Mouse (Mus musculus) heart, embryonic 12.5 days (tissue): ENCODE results near the gene Rassf3. TPM values are rescaled to one million over a fixed set of nuclear protein-coding genes. Genes with fewer than 3 reads are reported as not detected.

Source experiments
- ATAC-seq: fragments of 200-750 bp; cut with Nextera tagmentation; 2 replicates; pipeline ENCODE4 v1.8.0; 2017; ENCODE audit warnings: moderate TSS enrichment, moderate library complexity; ENCODE audit not compliant: insufficient number of reproducible peaks, low FRiP score
- H3K27ac ChIP-seq: fragments of 300-500 bp; sonication (generic); 2 replicates; pipeline ENCODE4 v1.5.1; 2016; ENCODE audit warnings: mild to moderate bottlenecking, moderate library complexity; ENCODE audit not compliant: poor library complexity, severe bottlenecking
- H3K27me3 ChIP-seq: fragments of 300-500 bp; sonication (generic); replicated peaks from 2 replicates; pipeline ENCODE4 v1.6.1; 2016; ENCODE audit warnings: mild to moderate bottlenecking, moderate library complexity
- H3K36me3 ChIP-seq: fragments of 300-500 bp; sonication (generic); 2 replicates; pipeline ENCODE4 v1.6.1; 2016; ENCODE audit warnings: mild to moderate bottlenecking, moderate library complexity
- H3K4me1 ChIP-seq: fragments of 300-500 bp; sonication (generic); replicated peaks from 2 replicates; pipeline ENCODE4 v1.6.1; 2016; ENCODE audit warnings: mild to moderate bottlenecking
- H3K4me2 ChIP-seq: fragments of 300-500 bp; sonication (generic); 2 replicates; pipeline ENCODE4 v1.6.1; 2016; ENCODE audit warnings: mild to moderate bottlenecking, moderate library complexity
- H3K4me3 ChIP-seq: fragments of 300-500 bp; sonication (generic); 2 replicates; pipeline ENCODE4 v1.5.1; 2016; ENCODE audit warnings: mild to moderate bottlenecking
- H3K9ac ChIP-seq: fragments of 300-500 bp; sonication (generic); 2 replicates; pipeline ENCODE4 v1.6.1; 2016; ENCODE audit warnings: mild to moderate bottlenecking, moderate library complexity
- H3K9me3 ChIP-seq: fragments of 300-500 bp; sonication (generic); replicated peaks from 2 replicates; pipeline ENCODE4 v1.6.1; 2016; ENCODE audit warnings: mild to moderate bottlenecking, moderate library complexity
- WGBS: fragments of 180-500 bp; shearing (Covaris S2); methylation state at CpG from one replicate; pipeline ENCODE4 v1.1.7; 2016; 5-methylcytosine and 5-hydroxymethylcytosine counted together
- polyA plus RNA-seq: library from polyadenylated mRNA; unstranded; fragments of >200 nt; fragmentation: Nextera tagmentation; extraction: Ambion mirVana; gene quantifications from 2 replicates; pipeline ENCODE4 v1.2.1, GENCODE M21; 2016

The Rassf3 gene
- polyA plus RNA-seq: 27.0 and 28.1 TPM in 2 replicates

DNA sequence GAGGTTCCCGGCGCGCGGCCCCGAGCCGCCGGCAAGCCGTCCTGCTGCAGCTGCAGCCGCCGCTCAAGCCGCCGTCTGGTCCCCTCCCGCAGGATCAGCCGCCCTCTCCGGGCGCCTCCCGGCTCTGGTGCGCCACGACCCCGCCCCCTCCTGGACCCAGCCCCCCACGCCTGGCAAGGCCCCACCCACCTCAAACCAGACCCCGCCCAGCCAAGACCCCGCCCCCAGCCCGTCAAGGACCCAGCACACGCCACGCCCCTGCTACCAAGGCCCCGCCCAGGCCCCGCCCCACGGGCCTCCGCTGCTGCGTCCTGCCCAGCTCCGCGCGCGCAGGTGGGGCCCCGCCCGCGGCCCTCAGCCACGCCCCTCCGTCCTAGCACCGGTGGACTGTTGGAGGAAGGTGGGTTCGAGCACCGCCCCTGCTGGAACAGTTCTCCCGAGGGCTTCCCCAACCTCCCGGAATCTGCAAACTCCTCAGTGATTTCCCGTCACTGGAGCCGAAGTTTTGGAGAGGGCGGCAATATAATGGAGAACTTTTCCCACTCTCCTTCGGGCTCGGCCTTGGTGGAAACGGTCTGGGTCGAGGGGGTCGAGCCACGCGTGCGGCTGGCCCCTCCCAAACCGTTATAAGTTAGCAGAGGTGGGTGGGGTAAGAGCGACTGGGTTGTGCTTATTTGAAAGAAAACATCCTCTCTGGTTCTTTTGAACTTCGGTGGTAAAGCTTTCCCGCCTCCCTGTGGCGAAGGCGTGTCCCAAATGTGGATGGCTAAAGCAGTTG lies at the start of gene Rassf3:
Gene Rassf3 (minus strand): TSS at position 158 of the 778 bp plus-strand sequence.
- Histone ChIP-seq H3K27ac (peak within 1 kb of the TSS; percentile 92), H3K27me3 (no peaks in the 10 kb centered on the region), H3K4me2 (peak within 1 kb of the TSS; percentile 77), H3K4me3 (peak within 1 kb of the TSS; percentile 76), H3K9ac (peak within 1 kb of the TSS; percentile 90), H3K9me3 (no peaks in the 10 kb centered on the region), H3K36me3 (no peaks in the 10 kb centered on the region), H3K4me1 (peaks cover 37% of the 10 kb centered on the region)
- peak; percentile 96 for ATAC-seq
- WGBS: under 1% methylated on average over 56 of the region's 62 CpGs

GRCm38 (mm10) chr10:121520923-121521585 lies 44.9 kb upstream of the Rassf3 start:
- Histone ChIP-seq H3K27ac (no peak overlapping the region), H3K4me3 (no peak overlapping the region), H3K4me2 (peak overlapping the region; percentile 16; the same call in 1 of the 2 replicates), H3K9ac (no peak overlapping the region), H3K27me3 (no peaks in the 10 kb centered on the region), H3K36me3 (no peaks in the 10 kb centered on the region), H3K9me3 (no peaks in the 10 kb centered on the region), H3K4me1 (peaks cover 9% of the 10 kb centered on the region; the same call in 1 of the 2 replicates)
- no peak for ATAC-seq
- 40% methylated on average over 12 of the region's 12 CpGs for WGBS

DNA sequence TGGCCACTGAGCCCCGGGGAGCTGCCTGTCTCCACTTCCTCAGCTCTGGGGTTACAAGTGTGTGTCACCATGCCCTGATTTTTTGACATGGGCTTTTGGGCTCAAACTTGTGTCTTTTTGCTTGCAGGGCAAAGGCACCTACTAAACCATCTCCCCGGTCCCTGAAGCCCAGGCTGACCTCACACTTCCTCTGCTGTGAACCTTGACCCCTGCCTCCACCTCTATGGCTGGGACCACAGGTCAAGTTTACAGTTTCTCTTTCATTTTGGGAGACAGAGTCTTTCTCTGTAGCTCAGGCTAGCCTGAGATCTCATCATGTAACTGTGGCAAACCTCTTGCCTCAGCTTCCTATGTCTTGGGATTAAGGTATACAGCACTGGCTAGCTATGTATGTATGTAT lies 43.6 kb upstream of the Rassf3 start:
- Histone ChIP-seq H3K4me3 (no peak overlapping the region), H3K27me3 (no peaks in the 10 kb centered on the region)
- WGBS: 66% methylated on average over 2 of the region's 2 CpGs

DNA sequence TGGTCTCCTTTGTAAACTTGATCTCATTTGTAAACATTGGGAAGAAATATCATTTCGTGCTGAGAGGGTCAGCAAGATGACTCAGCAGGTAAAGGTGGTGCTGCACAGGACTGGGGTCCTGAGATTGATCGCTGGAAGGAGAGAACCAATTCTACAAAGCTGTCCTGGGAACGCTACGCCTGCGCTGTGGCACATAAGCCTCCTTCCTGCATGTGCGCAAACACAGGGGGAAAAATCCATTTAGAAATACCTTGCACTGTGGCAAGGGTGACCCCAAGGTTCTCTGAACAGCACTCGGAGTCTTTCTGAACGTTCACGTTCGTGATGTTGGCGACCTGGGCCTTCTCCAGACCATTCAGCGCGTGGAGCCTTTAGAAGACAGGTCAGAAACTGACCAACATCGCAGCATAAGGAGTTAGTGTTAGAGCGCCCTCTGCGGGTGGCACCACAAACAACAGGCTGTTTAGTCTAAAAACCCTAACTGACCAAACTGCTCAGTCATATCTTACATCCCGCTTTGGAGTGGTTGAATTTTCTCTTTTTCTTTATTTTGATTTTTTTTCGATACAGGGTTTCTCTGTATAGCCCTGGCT lies 40.0 kb upstream of the Rassf3 start:
- H3K4me1 ChIP-seq: peaks cover 8% of the 10 kb centered on the region; the same call in 1 of the 2 replicates
- no peak overlapping the region for H3K9ac ChIP-seq
- H3K27ac ChIP-seq: no peak overlapping the region
- WGBS: 29% methylated on average over 18 of the region's 18 CpGs
- no peak overlapping the region for H3K4me2 ChIP-seq
- peak; percentile 43; the same call in 1 of the 2 replicates for ATAC-seq
- H3K4me3 ChIP-seq: no peak overlapping the region
- no peaks in the 10 kb centered on the region for H3K27me3 ChIP-seq
- H3K9me3 ChIP-seq: no peaks in the 10 kb centered on the region
- H3K36me3 ChIP-seq: no peaks in the 10 kb centered on the region

More for the DNA sequence above, 43.6 kb upstream of the Rassf3 start:
- no peak for ATAC-seq
- H3K27ac ChIP-seq: no peak overlapping the region
- no peak overlapping the region for H3K4me2 ChIP-seq
- no peaks in the 10 kb centered on the region for H3K36me3 ChIP-seq
- no peak overlapping the region for H3K9ac ChIP-seq
- H3K4me1 ChIP-seq: peaks cover 11% of the 10 kb centered on the region; the same call in 1 of the 2 replicates
- no peaks in the 10 kb centered on the region for H3K9me3 ChIP-seq

GRCm38 (mm10) chr10:121509751-121510643 lies 33.9 kb upstream of the Rassf3 start:
- 6% methylated on average over 24 of the region's 24 CpGs for WGBS
- Histone ChIP-seq H3K9me3 (no peaks in the 10 kb centered on the region), H3K27me3 (no peaks in the 10 kb centered on the region), H3K9ac (peak overlapping the region; percentile 16), H3K4me3 (peak overlapping the region; percentile 20), H3K27ac (peak overlapping the region; percentile 34; the same call in 1 of the 2 replicates), H3K4me1 (peaks cover 39% of the 10 kb centered on the region), H3K36me3 (no peaks in the 10 kb centered on the region), H3K4me2 (peak overlapping the region; percentile 64)
- peak; percentile 61 for ATAC-seq

- Histone ChIP-seq H3K4me2 (no peak overlapping the region), H3K27me3 (no peaks in the 10 kb centered on the region), H3K9me3 (no peaks in the 10 kb centered on the region), H3K9ac (no peak overlapping the region), H3K27ac (no peak overlapping the region), H3K4me3 (no peak overlapping the region), H3K4me1 (peaks cover 42% of the 10 kb centered on the region), H3K36me3 (no peaks in the 10 kb centered on the region)
- no peak for ATAC-seq
- WGBS: 85% methylated on average over 16 of the region's 16 CpGs
These were observed 31.8 kb upstream of the Rassf3 start for GRCm38 (mm10) chr10:121507755-121508544.

DNA sequence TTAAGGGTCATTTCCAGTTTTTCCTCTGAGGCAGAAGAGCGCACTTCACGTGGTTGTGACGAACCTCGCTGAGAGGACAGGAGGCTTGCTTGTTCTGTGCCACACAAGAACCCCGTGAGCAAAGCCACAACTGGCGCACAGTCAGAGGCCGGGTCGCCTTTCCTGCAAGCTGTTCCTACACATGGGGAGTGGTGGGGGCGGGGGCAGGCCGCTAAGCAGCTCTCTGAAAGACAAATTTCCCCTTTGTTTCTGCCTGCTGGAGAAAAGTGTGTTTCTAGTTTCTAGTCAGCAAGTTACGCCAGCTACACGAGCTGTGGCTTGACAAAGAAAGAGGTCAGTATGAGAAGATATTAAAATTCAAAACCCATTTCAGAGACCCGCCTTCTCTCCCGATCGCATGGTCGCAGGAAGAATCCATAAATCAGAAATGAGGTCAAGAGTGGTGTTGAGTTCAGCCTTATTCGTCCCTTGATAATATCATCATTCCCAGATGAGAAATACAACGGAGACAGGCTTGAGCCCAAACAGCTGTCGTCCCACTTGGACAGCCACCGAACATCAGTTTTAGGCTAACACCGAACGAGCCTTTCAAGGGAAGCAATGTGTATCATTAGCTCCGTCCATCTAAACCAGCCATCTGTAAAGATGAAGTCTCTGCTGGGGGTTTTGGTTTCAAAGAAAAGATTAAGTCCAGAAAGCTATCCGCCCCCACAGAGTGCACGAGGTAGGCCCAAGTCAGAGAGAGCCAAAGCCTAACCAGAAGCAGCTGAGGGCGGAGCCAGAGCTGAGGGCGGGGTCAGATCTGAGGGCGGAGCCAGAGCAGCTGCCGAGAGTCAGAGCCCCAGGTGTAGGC lies 30.8 kb upstream of the Rassf3 start:
- no peaks in the 10 kb centered on the region for H3K36me3 ChIP-seq
- no peaks in the 10 kb centered on the region for H3K9me3 ChIP-seq
- H3K4me1 ChIP-seq: peaks cover 42% of the 10 kb centered on the region
- H3K9ac ChIP-seq: no peak overlapping the region
- H3K4me2 ChIP-seq: no peak overlapping the region
- H3K27me3 ChIP-seq: no peaks in the 10 kb centered on the region
- H3K27ac ChIP-seq: no peak overlapping the region
- 52% methylated on average over 29 of the region's 29 CpGs for WGBS
- H3K4me3 ChIP-seq: no peak overlapping the region
- no peak for ATAC-seq

GRCm38 (mm10) chr10:121505929-121506328 lies 29.8 kb upstream of the Rassf3 start:
- 64% methylated on average over 7 of the region's 7 CpGs for WGBS
- no peaks in the 10 kb centered on the region for H3K27me3 ChIP-seq

More at GRCm38 (mm10) chr10:121505929-121506328, 29.8 kb upstream of the Rassf3 start:
- Histone ChIP-seq H3K27ac (peak overlapping the region; percentile 58), H3K9ac (no peak overlapping the region), H3K36me3 (no peaks in the 10 kb centered on the region), H3K4me2 (peak overlapping the region; percentile 83), H3K9me3 (no peaks in the 10 kb centered on the region), H3K4me3 (peak overlapping the region; percentile 54; the same call in 1 of the 2 replicates), H3K4me1 (peaks cover 37% of the 10 kb centered on the region)
- ATAC-seq: no peak
